Mouse (Mus musculus): ENCODE measurements around the gene Gm17727.
"Not testable (repeated sequence)": the region's sequence is repeated elsewhere in the genome, so short reads cannot be mapped to it uniquely, and the experiment has no call there.

Gene Gm17727

DNA sequence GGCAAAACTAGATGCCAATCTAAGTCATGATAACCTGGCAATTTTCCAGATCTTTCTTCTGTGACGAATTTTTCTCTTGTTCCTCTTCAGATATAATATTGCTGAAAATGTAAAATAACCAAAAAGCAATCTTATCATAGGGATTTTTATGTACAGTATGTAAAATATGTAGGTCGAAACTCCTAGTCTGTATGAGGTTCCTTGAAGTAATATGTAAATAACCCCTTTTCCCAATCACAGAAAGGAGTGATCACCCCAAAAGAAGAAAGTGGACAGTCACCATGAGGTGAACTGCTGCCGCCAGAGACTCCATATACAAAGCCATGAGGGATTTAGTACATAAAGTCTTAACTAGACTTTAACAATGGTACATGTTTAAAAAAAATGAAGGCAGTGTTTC, at the start of gene Gm17727:
Gm17727 (minus strand) TSS at position 101 of the 400 bp plus-strand sequence.
- DNase-seq: no peak

- DNase-seq: not testable (repeated sequence)
Measured at GRCm38 (mm10) chr9:35817881-35818280, 40.0 kb upstream of the Gm17727 start.

GRCm38 (mm10) chr9:35798146-35798545, 20.2 kb upstream of the Gm17727 start:
- DNase-seq: no peak

DNA sequence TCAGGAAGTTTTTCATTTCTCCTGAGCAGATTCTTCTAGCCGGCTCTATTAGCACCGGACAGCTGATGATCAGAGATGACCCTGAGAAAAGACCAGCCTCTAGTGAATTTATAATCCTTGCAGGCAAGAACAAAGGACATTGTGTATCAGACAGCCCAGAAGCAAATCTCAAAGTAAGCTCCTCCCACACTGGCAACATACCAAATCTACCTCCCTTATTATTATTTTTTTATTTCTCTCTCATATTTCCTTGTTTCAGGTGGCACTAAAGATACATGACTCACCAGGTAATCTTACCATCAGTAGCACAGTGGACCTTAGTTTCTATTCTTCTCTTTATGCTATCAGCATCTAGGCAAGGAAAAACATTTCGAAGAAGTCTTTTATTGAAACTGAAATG, 12.1 kb upstream of the Gm17727 start, which contains the start of the genes Gm27235 and D730048I06Rik:
Gm27235 (minus strand) TSS at position 101 of the 400 bp plus-strand sequence.
D730048I06Rik (minus strand) TSS at position 112 of the 400 bp plus-strand sequence.
- DNase-seq: no peak

- no peak for DNase-seq
Measured at GRCm38 (mm10) chr9:35756843-35757242, 21.1 kb downstream of the Gm17727 start.

GRCm38 (mm10) chr9:35740749-35741148, 37.2 kb downstream of the Gm17727 start, which contains the start of gene Gm17677:
Gm17677 (plus strand) TSS chr9:35741049.
- no peak for DNase-seq
